Mouse (Mus musculus): ENCODE results near the gene Slc51a. TPM values are rescaled to one million over a fixed set of nuclear protein-coding genes. Genes with fewer than 3 reads are reported as not detected.
"Not testable (repeated sequence)": the region's sequence is repeated elsewhere in the genome, so short reads cannot be mapped to it uniquely, and the experiment has no call there.

Slc51a gene
- polyA plus RNA-seq, 1 experiment from 2014 or later, result 0.34 TPM

GRCm38 (mm10) chr16:32444615-32445014 lies 43.1 kb downstream of the Slc51a start:
- not testable (repeated sequence) for H3K27me3 ChIP-seq (ENCODE audit: control insufficient read depth, insufficient read depth, low read length); ATAC-seq (replicated peaks; ENCODE audit: insufficient number of reproducible peaks, low FRiP score, low TSS enrichment, low read depth); H3K27ac ChIP-seq (replicated peaks; ENCODE audit: low read depth, low read length); H3K9ac ChIP-seq (replicated peaks; ENCODE audit: low read length); H3K36me3 ChIP-seq (replicated peaks; ENCODE audit: control insufficient read depth, insufficient read depth, low read depth, low read length); H3K4me1 ChIP-seq (ENCODE audit: control insufficient read depth, insufficient read depth, low read length); H3K9me3 ChIP-seq (replicated peaks; ENCODE audit: control insufficient read depth, low read length); H3K4me3 ChIP-seq (ENCODE audit: low read depth, low read length); H3K4me2 ChIP-seq (ENCODE audit: low read depth, low read length); DNase-seq (ENCODE audit: low spot score)
- 93% methylated on average over 3 of the region's 3 CpGs for WGBS

- DNase-seq (ENCODE audit: low spot score), result no peak
- Histone ChIP-seq H3K9me3 (replicated peaks; ENCODE audit: control insufficient read depth, low read length) (no peaks in the 10 kb centered on the region), H3K36me3 (replicated peaks; ENCODE audit: control insufficient read depth, insufficient read depth, low read depth, low read length) (no peaks in the 10 kb centered on the region), H3K4me1 (ENCODE audit: control insufficient read depth, insufficient read depth, low read length) (no peaks in the 10 kb centered on the region), H3K27ac (replicated peaks; ENCODE audit: low read depth, low read length) (no peak overlapping the region), H3K9ac (replicated peaks; ENCODE audit: low read length) (no peak overlapping the region), H3K4me3 (ENCODE audit: low read depth, low read length) (no peak overlapping the region), H3K4me2 (ENCODE audit: low read depth, low read length) (no peak overlapping the region), H3K27me3 (ENCODE audit: control insufficient read depth, insufficient read depth, low read length) (no peaks in the 10 kb centered on the region)
- 90% methylated on average over 3 of the region's 3 CpGs for WGBS
- ATAC-seq (replicated peaks; ENCODE audit: insufficient number of reproducible peaks, low FRiP score, low TSS enrichment, low read depth), result no peak
Observed at GRCm38 (mm10) chr16:32441432-32441831, 46.2 kb downstream of the Slc51a start.

DNA sequence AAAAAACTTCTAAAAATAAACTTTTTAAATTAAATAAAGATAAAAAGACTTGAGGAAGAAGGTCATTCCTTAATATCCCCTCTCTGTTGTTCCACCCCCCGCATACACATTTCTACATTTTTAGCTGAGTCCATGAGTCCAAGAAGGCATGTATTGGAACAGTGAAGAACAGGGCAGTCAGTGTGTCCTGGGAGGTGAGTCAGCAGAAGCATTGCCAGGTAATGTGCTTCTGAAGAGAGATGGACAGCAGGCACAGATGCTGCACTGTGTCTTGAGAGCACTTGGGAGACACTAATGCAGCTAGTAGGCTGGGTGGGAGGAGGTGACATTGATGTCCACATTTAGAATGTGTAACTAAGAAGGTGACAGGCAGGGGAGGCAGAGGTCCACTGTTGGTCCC lies 50.4 kb downstream of the Slc51a start:
- H3K4me1 ChIP-seq (ENCODE audit: control insufficient read depth, insufficient read depth, low read length), result no peaks in the 10 kb centered on the region
- no peaks in the 10 kb centered on the region for H3K9me3 ChIP-seq (replicated peaks; ENCODE audit: control insufficient read depth, low read length)
- H3K27me3 ChIP-seq (ENCODE audit: control insufficient read depth, insufficient read depth, low read length), result no peaks in the 10 kb centered on the region
- H3K27ac ChIP-seq (replicated peaks; ENCODE audit: low read depth, low read length), result no peak overlapping the region
- no peak overlapping the region for H3K4me3 ChIP-seq (ENCODE audit: low read depth, low read length)
- 93% methylated on average over 1 of the region's 1 CpGs for WGBS
- no peak for DNase-seq (ENCODE audit: low spot score)
- no peak overlapping the region for H3K4me2 ChIP-seq (ENCODE audit: low read depth, low read length)
- H3K36me3 ChIP-seq (replicated peaks; ENCODE audit: control insufficient read depth, insufficient read depth, low read depth, low read length), result no peaks in the 10 kb centered on the region
- ATAC-seq (replicated peaks; ENCODE audit: insufficient number of reproducible peaks, low FRiP score, low TSS enrichment, low read depth), result no peak
- H3K9ac ChIP-seq (replicated peaks; ENCODE audit: low read length), result no peak overlapping the region

- ATAC-seq (replicated peaks; ENCODE audit: insufficient number of reproducible peaks, low FRiP score, low TSS enrichment, low read depth) (no peak), DNase-seq (ENCODE audit: low spot score) (no peak)
- Histone ChIP-seq H3K27me3 (ENCODE audit: control insufficient read depth, insufficient read depth, low read length) (no peaks in the 10 kb centered on the region), H3K4me2 (ENCODE audit: low read depth, low read length) (no peak overlapping the region), H3K27ac (replicated peaks; ENCODE audit: low read depth, low read length) (no peak overlapping the region), H3K4me1 (ENCODE audit: control insufficient read depth, insufficient read depth, low read length) (no peaks in the 10 kb centered on the region), H3K36me3 (replicated peaks; ENCODE audit: control insufficient read depth, insufficient read depth, low read depth, low read length) (no peaks in the 10 kb centered on the region), H3K9ac (replicated peaks; ENCODE audit: low read length) (no peak overlapping the region), H3K9me3 (replicated peaks; ENCODE audit: control insufficient read depth, low read length) (no peaks in the 10 kb centered on the region), H3K4me3 (ENCODE audit: low read depth, low read length) (no peak overlapping the region)
- 54% methylated on average over 1 of the region's 1 CpGs for whole genome bisulfite sequencing
Observed at GRCm38 (mm10) chr16:32436657-32437056, 51.0 kb downstream of the Slc51a start.

DNA sequence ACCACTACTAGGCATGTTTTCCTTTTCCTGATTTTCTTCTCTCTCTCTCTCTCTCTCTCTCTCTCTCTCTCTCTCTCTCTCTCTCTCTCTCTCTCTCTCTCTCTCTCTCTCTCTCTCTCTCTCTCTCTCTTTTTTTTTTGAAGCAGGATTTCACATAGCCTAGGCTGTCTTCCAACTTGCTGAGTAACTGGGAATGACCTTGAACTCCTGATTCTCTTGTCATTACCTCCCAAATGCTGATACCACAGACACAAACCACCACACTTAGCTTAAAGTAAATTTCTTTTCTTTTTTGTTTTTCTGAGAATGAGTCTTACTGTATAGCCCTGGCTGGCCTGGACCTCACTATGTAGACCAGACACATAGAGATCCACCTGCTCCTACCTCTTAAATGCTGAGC lies 53.0 kb downstream of the Slc51a start:
- Histone ChIP-seq H3K9me3 (replicated peaks; ENCODE audit: control insufficient read depth, low read length) (no peaks in the 10 kb centered on the region), H3K4me2 (ENCODE audit: low read depth, low read length) (no peak overlapping the region), H3K36me3 (replicated peaks; ENCODE audit: control insufficient read depth, insufficient read depth, low read depth, low read length) (no peaks in the 10 kb centered on the region), H3K9ac (replicated peaks; ENCODE audit: low read length) (no peak overlapping the region), H3K27me3 (ENCODE audit: control insufficient read depth, insufficient read depth, low read length) (no peaks in the 10 kb centered on the region), H3K27ac (replicated peaks; ENCODE audit: low read depth, low read length) (no peak overlapping the region), H3K4me1 (ENCODE audit: control insufficient read depth, insufficient read depth, low read length) (no peaks in the 10 kb centered on the region; the same call in 1 of the 2 replicates), H3K4me3 (ENCODE audit: low read depth, low read length) (no peak overlapping the region)
- no peak for ATAC-seq (replicated peaks; ENCODE audit: insufficient number of reproducible peaks, low FRiP score, low TSS enrichment, low read depth)
- DNase-seq (ENCODE audit: low spot score), result no peak

DNA sequence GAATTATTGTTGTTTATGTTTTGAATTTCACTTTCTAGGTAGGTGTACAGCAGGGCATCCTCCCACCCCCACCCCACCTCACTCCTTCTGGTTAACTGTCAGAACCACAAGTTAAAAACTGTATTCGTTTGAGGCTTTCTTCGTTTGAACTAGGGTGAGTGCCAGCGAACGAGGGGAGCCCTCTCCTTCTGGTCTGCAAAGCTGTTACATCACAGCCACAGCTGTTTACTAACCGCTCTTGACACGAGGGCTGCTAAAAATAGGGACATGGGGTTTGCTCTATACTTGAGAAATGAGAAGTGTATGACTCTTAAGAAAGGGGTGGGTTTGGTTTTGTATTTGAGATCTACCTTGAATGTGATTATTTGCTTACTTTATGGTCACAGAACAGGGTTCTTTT lies 53.6 kb downstream of the Slc51a start:
- no peak overlapping the region for H3K27ac ChIP-seq (replicated peaks; ENCODE audit: low read depth, low read length)
- no peak overlapping the region for H3K4me3 ChIP-seq (ENCODE audit: low read depth, low read length)
- 65% methylated on average over 6 of the region's 6 CpGs for WGBS

GRCm38 (mm10) chr16:32433138-32433537 lies 54.5 kb downstream of the Slc51a start:
- ATAC-seq (replicated peaks; ENCODE audit: insufficient number of reproducible peaks, low FRiP score, low TSS enrichment, low read depth) (no peak), DNase-seq (ENCODE audit: low spot score) (no peak)
- H3K4me3 ChIP-seq (ENCODE audit: low read depth, low read length), result no peak overlapping the region
- H3K36me3 ChIP-seq (replicated peaks; ENCODE audit: control insufficient read depth, insufficient read depth, low read depth, low read length), result no peaks in the 10 kb centered on the region
- no peak overlapping the region for H3K27ac ChIP-seq (replicated peaks; ENCODE audit: low read depth, low read length)
- no peak overlapping the region for H3K9ac ChIP-seq (replicated peaks; ENCODE audit: low read length)
- no peaks in the 10 kb centered on the region for H3K9me3 ChIP-seq (replicated peaks; ENCODE audit: control insufficient read depth, low read length)
- no peaks in the 10 kb centered on the region; the same call in 1 of the 2 replicates for H3K4me1 ChIP-seq (ENCODE audit: control insufficient read depth, insufficient read depth, low read length)
- H3K4me2 ChIP-seq (ENCODE audit: low read depth, low read length), result no peak overlapping the region
- H3K27me3 ChIP-seq (ENCODE audit: control insufficient read depth, insufficient read depth, low read length), result no peaks in the 10 kb centered on the region
- 69% methylated on average over 2 of the region's 2 CpGs for WGBS

More for the DNA sequence above, 53.6 kb downstream of the Slc51a start:
- Histone ChIP-seq H3K4me1 (ENCODE audit: control insufficient read depth, insufficient read depth, low read length) (no peaks in the 10 kb centered on the region; the same call in 1 of the 2 replicates), H3K9ac (replicated peaks; ENCODE audit: low read length) (no peak overlapping the region), H3K4me2 (ENCODE audit: low read depth, low read length) (no peak overlapping the region), H3K9me3 (replicated peaks; ENCODE audit: control insufficient read depth, low read length) (no peaks in the 10 kb centered on the region), H3K27me3 (ENCODE audit: control insufficient read depth, insufficient read depth, low read length) (no peaks in the 10 kb centered on the region), H3K36me3 (replicated peaks; ENCODE audit: control insufficient read depth, insufficient read depth, low read depth, low read length) (no peaks in the 10 kb centered on the region)
- DNase-seq (ENCODE audit: low spot score), result no peak
- ATAC-seq (replicated peaks; ENCODE audit: insufficient number of reproducible peaks, low FRiP score, low TSS enrichment, low read depth), result no peak

DNA sequence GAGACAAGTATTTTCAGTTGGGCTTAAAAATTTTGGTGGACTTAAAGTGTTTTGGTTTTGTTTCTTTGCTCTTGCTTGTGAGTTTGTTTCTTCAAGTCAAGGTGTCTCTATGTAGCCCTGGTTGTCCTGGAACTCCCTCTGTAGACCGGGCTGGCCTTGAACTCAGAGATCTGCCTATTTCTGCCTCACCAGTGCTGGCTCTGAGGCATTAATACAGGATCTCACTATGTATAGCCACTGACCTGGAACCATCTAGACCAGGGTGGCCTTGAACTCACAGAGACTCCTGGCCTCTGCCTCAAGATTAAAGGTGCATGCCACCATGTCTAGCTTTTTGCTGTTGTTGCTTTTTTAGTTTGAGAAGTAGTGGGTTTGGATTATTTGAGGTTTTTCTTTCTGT lies 55.8 kb downstream of the Slc51a start:
- no peak overlapping the region for H3K4me2 ChIP-seq (ENCODE audit: low read depth, low read length)
- ATAC-seq (replicated peaks; ENCODE audit: insufficient number of reproducible peaks, low FRiP score, low TSS enrichment, low read depth) (no peak), DNase-seq (ENCODE audit: low spot score) (no peak)
- H3K27me3 ChIP-seq (ENCODE audit: control insufficient read depth, insufficient read depth, low read length), result no peaks in the 10 kb centered on the region
- H3K9ac ChIP-seq (replicated peaks; ENCODE audit: low read length), result no peak overlapping the region
- H3K36me3 ChIP-seq (replicated peaks; ENCODE audit: control insufficient read depth, insufficient read depth, low read depth, low read length), result no peaks in the 10 kb centered on the region
- no peaks in the 10 kb centered on the region; the same call in 1 of the 2 replicates for H3K4me1 ChIP-seq (ENCODE audit: control insufficient read depth, insufficient read depth, low read length)
- no peak overlapping the region for H3K27ac ChIP-seq (replicated peaks; ENCODE audit: low read depth, low read length)
- no peaks in the 10 kb centered on the region for H3K9me3 ChIP-seq (replicated peaks; ENCODE audit: control insufficient read depth, low read length)
- H3K4me3 ChIP-seq (ENCODE audit: low read depth, low read length), result no peak overlapping the region; the same call in 1 of the 2 replicates
- 85% methylated on average over 1 of the region's 1 CpGs for WGBS

Measured in embryonic facial prominence, embryonic 11.5 days (tissue).